Mouse (Mus musculus): ENCODE data around the gene Tas1r2. TPM values are rescaled to one million over a fixed set of nuclear protein-coding genes. Genes with fewer than 3 reads are reported as not detected.
A peak's percentile ranks its signal among the peaks of the same experiment; 100 is the strongest.

The Tas1r2 gene
- total RNA-seq, 2 experiments from 2014 or later = not detected

DNA sequence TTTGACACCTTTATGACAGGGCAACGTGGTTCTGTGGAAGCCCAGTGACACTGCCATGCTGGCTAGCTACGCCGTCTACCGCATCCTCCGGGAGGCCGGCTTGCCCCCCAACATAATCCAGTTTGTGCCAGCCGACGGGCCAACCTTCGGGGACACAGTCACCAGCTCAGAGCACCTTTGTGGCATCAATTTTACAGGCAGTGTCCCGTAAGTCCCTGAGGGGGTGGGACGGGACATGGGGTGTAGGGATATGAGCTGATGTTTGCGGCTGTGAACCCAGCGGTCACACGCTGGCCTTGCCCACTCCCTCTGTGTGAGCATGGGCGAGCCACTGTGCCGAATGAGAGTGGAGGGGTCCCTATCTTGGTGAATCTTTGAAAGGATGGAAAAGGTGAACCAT, 15.0 kb upstream of the Tas1r2 start:
- DNase-seq (ENCODE audit: low spot score) = no peak

DNA sequence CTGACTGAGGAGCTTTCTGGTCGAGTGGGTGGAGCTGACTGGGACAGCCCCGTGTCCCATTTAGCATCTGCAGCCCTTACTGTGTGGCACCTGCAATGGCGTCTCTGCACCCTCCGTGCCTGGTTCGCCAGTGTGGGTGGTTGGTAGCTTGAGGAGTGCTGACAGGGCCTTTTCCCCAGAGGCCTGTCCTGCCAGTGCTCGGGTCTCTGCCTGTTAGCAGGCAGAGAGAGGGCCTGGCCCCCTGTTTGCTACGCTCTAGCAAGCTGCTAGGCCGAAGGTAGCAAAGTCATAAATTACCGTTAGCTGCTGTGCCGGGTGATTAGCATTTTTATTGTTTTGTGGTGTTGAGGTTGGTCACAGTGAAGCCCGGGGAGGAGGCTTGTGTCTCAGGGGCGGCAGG, 13.5 kb upstream of the Tas1r2 start:
- DNase-seq (ENCODE audit: low spot score) = no peak

DNA sequence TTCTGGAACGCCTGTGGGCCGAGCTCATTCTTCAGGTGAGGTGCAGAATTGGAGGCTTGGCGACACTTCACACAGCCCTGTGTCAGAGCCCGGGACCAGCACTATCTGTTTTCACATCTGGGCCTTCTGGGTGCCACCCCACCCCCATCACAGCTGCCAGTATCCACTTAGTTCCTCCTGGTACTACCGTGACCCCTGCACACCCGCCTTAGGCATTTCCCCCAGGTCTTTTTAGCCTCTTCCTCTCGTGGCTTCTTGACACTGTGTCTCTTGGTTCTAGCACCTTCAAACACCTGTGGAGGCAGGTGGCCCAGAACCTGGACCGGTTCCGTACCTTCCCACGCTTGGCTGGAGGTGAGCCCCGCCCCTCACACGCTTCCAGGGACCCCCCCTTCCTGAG, 13.0 kb upstream of the Tas1r2 start:
- DNase-seq (ENCODE audit: low spot score) = no peak

DNA sequence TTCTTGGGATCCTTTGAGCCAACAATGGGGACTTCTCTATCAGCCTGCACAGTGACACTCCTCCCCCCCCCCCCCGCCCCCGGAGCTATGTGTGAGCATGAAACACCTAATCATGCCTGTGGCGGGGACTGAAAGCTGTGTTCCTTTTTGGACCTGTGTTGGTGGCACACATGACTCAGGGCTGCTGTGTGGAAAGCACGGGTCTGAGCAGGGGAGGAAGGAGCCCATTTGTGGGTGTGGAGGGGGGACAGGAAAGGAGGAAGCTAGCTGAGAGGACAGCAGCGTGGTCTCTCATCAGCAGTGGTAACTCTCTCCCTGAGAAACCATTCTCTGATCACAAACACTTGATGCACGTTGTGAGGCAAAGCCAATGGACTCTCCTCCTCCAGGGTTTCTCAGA, 12.6 kb upstream of the Tas1r2 start:
- DNase-seq (ENCODE audit: low spot score) = no peak

DNA sequence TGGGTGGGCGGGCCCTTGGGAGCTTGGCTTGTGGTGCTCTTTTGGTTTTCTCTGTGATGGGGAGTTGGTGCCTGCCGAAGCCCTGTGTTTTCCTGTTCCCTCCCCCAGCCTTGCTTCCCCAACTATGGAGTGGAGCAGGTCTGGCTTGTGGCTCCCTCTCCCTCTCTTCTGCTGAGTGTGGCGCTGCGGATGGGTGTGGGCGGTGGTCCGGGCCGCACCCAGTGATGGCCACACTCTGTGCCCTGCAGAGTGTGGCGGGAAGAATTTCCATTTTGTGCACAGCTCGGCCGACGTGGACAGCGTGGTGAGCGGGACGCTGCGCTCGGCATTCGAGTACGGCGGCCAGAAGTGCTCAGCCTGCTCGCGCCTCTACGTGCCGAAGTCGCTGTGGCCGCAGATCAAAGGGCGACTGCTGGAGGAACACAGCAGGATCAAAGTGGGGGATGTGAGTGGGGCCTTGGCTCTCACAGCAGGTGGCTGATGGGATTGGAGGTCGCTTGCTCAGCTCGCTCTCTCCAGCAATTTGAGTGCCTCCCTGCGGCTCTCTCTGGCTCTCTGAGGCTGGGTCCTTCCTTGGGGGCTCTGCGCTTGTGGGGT, 11.4 kb upstream of the Tas1r2 start:
- DNase-seq (ENCODE audit: low spot score) = no peak

DNA sequence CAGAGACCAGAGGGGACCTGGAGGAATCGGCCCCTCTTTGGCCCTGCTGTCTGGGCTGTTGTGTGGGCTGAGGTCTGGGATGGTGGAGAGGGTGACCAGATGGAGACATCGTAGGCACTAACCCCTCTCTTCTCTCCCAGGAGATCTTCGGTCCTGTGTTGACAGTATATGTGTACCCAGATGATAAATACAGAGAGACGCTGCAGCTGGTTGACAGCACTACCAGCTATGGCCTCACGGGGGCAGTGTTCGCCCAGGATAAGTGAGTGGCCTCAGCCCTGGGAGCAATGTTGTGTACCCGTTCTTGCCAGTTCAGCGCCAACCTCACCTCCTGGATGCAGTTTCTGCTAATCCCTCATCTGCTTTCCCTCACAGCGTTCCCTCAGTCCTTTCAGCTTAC, 9.4 kb upstream of the Tas1r2 start:
- peak; percentile 71 for DNase-seq (ENCODE audit: low spot score)

DNA sequence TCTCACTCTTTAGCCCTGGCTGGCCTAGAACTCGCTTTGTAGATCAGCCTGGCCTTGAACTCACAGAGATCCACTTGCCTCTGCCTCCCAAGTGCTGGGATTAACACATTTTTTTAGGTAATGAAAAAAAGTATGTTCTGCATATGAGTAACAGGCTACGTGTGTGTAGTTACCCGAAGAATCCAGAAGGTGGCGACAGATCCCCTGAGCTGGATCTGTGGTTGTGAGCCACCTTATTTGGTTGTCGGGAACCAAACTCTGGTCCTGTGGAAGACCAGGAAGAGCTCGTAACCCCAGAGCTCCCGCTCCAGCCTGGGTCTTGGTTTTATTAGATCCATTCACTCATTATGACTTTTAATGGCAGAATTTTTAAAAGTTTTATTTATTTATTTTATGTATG, 6.4 kb upstream of the Tas1r2 start:
- DNase-seq (ENCODE audit: low spot score) = no peak

DNA sequence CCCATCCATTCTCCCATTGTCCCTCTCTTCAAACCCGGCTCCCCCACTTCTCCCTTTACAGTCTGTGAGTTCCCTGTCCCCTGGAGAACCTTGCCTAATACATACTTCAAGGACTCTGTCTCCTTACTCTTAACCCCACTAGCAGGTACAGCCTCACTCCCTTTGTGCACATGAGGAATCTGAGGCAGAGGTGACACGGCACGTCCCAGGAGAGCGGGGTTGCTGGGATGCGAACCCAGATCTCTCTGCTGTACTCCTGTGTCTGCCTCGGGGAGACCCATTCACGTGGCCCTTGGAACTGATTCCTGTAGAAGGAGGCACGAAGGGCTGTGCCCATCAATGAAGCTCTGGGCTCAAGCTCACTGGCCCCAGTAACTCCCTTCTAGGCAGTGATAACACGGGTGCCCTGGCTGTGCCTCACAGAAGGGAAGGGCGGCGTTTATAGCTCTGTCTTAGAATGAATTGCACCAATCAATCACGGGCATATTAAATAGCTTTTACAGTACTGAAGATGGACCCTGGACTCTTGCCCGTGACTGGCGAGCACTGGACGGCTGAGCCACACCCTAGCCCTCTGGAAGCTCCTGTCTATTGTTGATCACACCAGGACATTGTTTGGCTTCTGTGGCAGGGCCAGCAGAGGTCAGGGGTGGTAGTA, 3.1 kb upstream of the Tas1r2 start:
- no peak for DNase-seq (ENCODE audit: low spot score)

DNA sequence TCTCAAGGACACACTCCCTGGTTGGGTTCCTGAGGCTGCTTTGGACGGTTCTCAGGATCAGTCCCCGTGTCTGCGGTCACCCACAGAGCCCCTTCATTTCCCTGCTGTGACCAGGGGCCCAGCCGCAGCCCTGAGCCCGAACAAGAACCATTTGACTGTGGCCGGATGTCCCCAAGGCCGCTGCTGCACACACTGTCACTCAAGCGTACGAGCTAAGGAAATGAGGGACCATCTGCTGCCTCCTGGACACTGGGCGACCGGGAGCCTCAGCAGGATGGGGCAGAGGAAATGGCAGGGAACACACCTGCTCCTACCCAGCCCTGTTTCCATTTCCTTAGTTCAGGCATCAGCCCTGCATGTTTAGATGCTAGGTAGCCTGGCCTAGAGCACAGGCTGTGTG, 2.4 kb upstream of the Tas1r2 start:
- no peak for DNase-seq (ENCODE audit: low spot score)

DNA sequence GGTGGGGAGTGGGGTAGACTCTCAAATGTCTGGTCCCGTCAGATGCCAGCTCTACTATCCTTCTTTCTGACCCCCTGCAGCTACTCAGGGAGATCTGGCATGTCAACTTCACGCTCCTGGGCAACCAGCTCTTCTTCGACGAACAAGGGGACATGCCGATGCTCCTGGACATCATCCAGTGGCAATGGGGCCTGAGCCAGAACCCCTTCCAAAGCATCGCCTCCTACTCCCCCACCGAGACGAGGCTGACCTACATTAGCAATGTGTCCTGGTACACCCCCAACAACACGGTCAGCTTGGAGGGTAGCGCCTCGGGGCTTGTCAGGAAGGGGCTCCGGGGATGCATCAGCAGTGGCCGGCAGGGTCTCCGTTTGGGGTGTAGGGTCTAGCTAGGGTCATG, 8.6 kb downstream of the Tas1r2 start:
- no peak for DNase-seq (ENCODE audit: low spot score)

DNA sequence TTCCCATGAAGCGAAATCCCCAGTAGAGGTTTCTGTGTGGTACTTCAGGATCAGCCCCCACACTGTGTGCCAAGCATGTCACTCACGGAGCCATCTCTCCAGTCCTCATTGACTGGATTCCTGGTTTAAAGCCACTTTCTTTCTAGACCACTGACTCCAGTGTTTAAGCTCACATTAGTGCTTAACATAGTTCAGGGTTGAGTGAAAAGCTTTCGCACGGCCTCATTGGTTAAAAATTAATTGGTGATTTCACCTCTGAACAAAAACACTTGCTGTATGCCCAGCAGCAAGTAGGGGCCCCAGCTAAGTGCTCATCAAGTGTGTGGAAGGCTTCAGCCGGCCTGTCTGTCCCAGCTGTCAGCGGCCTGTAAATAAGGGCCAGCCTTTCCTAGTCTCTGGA, 14.3 kb downstream of the Tas1r2 start:
- DNase-seq (ENCODE audit: low spot score) = no peak

DNA sequence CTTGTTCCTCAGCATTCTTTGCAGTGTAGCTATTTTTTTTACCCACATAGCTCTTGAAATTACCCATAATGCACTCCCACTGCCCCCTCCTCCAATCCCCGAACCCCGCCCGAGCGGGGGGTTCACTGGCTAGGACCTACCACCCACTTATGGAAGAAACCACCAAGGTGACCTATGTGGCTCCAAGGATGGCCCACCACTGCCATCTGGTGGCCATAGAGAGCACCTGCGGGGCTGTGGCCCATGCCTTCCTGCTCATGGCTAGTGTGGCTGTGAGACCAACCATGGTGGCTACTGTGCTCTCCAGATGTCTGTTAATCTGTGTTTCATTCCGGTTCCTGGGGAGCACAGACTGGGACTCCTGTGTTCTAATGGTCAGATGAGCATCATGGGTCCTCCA, 16.5 kb downstream of the Tas1r2 start:
- peak; percentile 37 for DNase-seq (ENCODE audit: low spot score)

DNA sequence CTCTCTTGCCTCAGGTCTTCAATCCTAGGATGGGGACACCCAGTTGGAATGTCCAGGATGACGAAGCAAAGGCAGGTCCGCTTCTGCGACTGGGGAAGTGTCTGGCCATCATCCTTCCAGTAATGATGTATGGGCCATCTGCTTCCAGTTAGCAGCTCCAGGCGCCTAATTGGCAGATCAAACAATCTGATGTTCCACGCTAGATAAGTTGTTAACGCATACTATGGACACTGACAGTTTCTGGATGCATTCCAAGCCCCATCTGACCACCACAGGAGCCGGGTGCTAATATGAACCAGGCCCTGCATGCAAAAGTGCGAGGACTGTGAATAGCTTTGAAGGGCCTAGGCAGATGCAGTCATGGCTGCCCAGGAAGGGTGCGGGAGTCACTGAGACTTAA, 22.4 kb downstream of the Tas1r2 start:
- no peak for DNase-seq (ENCODE audit: low spot score)

DNA sequence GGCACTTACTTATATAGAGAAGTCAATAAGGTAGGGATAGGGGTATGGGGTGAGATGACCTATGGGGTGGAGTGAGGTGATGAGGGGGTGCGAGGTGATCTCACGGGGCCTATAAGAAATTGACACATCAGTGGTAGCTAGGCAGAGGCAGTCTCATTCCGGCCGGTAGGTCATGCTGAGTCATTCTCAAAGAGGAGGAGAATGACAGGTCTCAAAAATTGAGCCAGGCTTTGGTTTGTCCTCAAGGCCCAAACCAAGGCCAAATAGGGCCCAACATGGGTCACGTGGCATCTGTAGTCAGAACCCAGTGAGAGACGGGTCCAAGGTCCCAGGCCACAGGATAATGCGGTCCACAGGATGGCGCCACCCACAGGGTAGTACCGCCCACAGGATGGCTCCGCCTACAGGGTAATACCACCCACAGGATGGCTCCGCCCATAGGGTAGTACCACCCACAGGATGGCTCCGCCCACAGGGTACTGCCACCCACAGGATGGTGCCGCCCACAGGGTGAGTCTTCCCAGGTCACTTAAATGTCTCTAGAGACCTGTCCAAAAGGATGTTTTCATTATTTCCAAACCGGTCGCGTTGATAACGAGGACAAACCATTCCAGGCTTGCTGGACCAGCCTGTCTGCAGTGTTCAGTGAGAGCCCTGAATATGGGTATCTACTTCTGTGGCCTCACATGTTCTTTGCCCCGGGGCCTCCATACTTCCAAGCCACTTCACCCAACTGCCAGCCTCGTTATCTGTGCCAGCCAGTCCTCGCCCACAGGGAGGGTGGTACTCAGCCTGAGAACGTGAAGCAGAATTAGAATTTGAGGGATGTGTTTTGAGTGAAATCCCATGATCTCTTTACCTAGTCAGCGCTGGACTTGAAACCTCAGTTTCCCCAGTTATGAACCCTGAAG, 30.6 kb downstream of the Tas1r2 start:
- no peak for DNase-seq (ENCODE audit: low spot score)

DNA sequence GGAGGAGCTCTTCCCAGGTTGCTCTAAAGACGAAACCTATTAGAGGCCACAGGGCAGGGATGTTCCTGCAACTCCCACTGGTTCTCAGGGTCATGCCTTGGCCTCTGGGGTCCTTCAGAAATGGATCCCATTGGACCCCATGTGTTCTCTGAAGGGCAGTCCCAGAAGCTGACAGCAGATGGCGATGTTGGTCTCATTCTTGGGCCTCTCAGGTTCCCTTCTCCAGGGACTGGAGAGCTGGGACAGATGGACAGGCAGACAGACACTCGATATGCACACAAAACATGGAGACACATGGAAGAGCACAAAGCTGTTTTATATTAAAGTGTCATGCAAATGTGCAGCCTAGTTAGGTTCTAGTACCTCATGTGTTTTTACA, 31.3 kb downstream of the Tas1r2 start:
- peak; percentile 53 for DNase-seq (ENCODE audit: low spot score)

DNA sequence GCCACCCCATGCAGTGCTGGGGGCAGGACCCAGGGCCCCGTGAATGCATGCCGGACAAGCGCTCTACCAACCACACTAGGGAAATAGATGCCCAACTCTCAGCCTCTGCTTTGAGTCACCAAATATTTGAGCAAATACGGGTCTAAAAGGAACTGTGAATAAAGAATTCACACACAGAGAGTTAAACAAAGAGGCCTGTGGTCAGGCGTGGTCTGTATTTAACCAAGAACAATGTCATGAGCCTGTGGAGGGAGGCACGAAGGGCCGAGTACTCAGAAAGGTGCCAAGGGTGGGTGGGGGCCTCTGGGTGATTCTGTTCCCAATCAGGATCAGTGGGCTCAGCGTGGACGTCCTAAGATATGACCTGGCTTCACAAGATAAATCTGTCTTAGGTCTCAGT, 34.7 kb downstream of the Tas1r2 start:
- no peak for DNase-seq (ENCODE audit: low spot score)

DNA sequence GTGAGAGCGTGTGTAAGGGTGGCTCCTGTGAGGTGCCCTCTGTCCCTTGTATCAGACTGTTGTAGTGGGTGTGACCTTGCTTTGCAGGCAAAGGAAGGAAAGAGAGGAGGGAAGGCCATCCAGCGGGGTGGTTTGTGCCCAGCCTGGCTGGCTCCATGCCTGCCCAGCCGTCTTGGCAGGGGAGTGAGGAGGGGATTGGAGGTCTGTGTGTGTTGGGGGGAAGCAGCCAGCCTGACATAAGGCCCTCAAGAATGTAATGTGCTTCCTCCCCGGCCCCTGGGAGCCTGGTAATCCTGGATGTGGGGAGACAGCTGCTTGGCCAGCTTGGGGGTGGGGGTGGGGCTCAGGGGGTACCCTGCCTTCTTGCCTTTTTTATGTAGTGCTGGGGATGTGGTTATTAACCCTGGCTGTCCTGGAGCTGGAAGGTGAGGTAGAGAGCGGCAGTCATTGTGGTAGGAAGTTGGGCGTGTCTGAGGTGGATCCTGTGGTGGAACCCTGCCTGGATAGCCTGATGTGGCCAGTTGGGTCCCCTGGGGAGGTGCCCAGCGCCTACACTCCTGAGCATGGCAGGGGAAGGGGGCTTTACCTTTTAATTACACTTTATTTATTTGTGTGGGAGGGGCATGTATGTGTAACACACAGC, 36.4 kb downstream of the Tas1r2 start:
- DNase-seq (ENCODE audit: low spot score) = no peak

DNA sequence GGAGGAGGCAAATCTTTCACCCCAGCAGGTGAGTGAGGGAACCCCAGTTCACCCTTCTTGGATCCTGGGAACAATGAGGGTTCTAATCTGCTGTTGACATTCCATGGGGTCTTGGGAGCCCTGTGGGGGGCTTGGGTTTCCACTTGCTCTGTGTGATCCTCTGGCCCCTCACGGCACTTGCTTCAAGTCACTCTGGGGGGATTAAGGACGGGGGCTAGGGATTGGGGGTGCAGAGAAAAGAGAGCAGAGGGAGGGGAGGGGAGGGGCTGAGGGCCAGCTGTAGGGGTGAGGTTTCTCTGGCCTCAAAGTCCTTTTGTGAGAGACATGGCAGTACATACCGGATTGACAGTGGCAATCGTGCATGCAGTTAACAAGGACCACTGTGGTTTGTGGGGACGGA, 40.0 kb downstream of the Tas1r2 start:
- DNase-seq (ENCODE audit: low spot score) = no peak

DNA sequence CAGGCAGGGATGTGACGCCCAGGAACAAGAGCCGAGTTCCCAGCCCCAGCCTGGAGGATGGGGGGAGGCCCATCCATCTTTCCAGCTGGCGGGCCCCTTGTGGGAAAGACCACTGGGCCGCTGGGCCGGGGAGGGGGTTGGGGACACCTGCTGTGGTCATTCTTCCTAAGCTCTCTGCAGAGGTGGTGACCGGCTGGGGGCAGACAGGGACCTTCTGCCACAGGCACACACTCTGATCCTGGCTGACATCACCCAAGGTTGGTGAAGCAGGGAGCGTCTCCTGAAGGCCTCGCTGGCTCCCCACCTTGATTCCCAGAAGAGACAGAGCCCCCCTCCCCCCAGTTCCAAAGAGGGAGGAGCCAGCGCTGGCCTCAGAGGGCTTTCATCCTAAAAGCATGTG, 44.4 kb downstream of the Tas1r2 start:
- no peak for DNase-seq (ENCODE audit: low spot score)

DNA sequence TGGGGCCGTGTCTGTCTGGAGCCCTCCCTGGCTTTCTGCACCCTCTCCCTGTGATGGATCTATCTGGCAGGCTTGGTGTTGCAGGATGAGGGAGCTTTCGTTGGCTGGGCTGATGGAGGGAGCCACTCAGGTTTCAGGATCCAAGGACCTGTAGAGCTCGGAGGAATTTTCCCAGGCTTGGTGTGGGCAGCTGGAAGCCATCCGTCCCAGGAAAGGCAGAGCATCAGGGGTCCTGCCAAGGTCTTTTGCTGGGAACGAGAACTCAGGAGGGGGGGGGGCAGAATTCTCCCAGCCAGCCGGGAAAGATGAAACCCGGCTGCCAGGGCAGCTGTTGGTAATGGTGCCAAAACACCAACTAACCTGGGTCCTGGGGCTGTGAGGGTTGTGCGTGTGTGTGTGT, 45.3 kb downstream of the Tas1r2 start:
- no peak for DNase-seq (ENCODE audit: low spot score)

DNA sequence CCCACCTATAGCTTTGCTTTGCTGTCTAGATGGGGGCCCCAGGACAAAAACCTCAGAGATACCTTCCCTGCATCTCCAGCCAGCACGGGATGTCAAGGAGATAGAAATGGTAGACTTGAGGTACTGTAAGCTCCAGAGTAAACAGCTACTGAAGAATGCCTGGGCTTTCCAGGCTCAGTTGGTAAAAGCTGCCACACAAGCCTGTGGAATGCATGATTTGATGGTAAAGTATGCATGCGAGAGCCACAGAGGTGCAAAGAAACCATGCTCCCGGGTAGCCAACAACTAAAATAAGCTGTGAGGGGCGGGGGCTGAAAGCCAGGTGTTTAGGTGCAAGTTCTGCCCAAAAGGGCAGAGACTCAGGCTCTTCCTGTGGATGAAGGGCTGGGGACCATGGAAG, 49.6 kb downstream of the Tas1r2 start:
- no peak for DNase-seq (ENCODE audit: low spot score)

DNA sequence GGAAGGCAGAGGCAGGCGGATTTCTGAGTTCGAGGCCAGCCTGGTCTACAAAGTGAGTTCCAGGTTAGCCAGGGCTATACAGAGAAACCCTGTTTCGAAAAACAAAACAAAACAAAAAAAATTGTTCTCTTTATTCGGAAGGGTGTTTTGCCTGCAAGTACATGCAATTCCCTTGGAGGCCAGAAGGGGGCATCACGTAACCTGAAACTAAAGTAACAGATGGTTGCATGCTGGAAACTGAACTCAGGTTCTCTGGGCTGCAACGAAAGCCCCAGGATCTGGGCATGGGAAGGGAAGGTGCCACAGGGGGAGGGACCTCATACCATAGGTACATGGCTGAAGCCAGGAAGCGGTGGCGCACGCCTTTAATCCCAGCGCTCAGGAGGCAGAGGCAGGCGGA, 50.1 kb downstream of the Tas1r2 start:
- DNase-seq (ENCODE audit: low spot score) = no peak

All from gastrocnemius, adult 18-20 months (tissue).